Mouse (Mus musculus): Measurements from ENCODE around the gene Shb.

GRCm38 (mm10) chr4:45409270-45409669 is 123.0 kb downstream of the Shb start:
- peak; percentile 23; the same call in 1 of the 2 replicates for TF ChIP-seq POLR2A (IDR thresholded peaks at IDR 0.05; ENCODE audit: low read depth, low read length)
- TF ChIP-seq CTCF (IDR thresholded peaks at IDR 0.05; ENCODE audit: extremely low read depth, insufficient read length, insufficient replicate concordance, low read depth, low read length): no peak

All from small intestine, adult 2 months (tissue).